In the genomic region with DNA sequence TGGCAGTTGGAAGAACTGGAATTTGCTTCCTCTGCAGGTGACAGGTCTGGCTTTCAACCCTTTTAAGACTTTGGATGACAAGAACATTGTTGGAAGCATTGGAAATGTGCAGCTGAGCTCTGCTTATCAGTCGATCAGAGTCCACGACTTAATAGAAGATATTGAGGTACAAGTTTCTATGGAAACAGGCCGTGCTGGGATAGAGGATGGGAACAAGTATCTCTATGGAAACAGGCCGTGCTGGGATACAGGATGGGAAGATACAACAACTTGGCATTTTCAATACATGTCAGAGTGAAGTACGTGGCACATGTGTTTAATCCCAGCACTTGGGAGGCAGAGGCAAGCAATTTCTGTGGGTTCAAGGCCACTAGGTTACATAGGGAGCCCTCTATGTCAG, we compare ENCODE assay signal across 27 mouse cellular contexts. TPM values are rescaled to one million over a fixed set of nuclear protein-coding genes. Genes with fewer than 3 reads are reported as not detected.
DNase-seq lines count a peak whose midpoint lies in the region; ATAC-seq and TF ChIP-seq lines count a peak whose summit lies in the region.
"Had no signal": no experiment of that assay in that cellular context is flagged by ENCODE, and none has a peak within 500 bp of the region (broad histone marks: within the 10 kb centered on the region; RNA-seq: fewer than 3 reads in every experiment).

No protein-coding gene starts in this region.

- ATAC-seq in hindbrain, postnatal 0 days: no peak
- ATAC-seq in midbrain, postnatal 0 days (ENCODE audit: low FRiP score): no peak
- no peak for ATAC-seq in midbrain, embryonic 11.5 days (ENCODE audit: low FRiP score)
- ATAC-seq: CD4-positive, CD25-positive, alpha-beta regulatory T cell, adult 4 months; forebrain, embryonic 13.5 days; hindbrain, embryonic 16.5 days had no signal

- no peaks in the 10 kb centered on the region for H3K36me3 ChIP-seq in hindbrain, postnatal 0 days (ENCODE audit: insufficient read depth, low read length)
- H3K36me3 ChIP-seq in hindbrain, embryonic 10.5 days: no peaks in the 10 kb centered on the region
- no peaks in the 10 kb centered on the region for H3K36me3 ChIP-seq in midbrain, postnatal 0 days (ENCODE audit: insufficient read depth, low read length)
- H3K36me3 ChIP-seq in midbrain, embryonic 11.5 days (ENCODE audit: control insufficient read depth, insufficient read depth, low read length): no peaks in the 10 kb centered on the region
- H3K36me3 ChIP-seq: forebrain, embryonic 10.5 days; hindbrain, embryonic 13.5 days had no signal

- no peaks in the 10 kb centered on the region for H3K9me3 ChIP-seq in hindbrain, postnatal 0 days (ENCODE audit: low read length)
- no peaks in the 10 kb centered on the region for H3K9me3 ChIP-seq in hindbrain, embryonic 10.5 days
- H3K9me3 ChIP-seq in midbrain, postnatal 0 days (ENCODE audit: low read length): no peaks in the 10 kb centered on the region
- no peaks in the 10 kb centered on the region for H3K9me3 ChIP-seq in midbrain, embryonic 11.5 days (ENCODE audit: control insufficient read depth, low read length)
- H3K9me3 ChIP-seq: forebrain, embryonic 10.5 days; forebrain, embryonic 13.5 days; hindbrain, embryonic 13.5 days had no signal

- TF ChIP-seq CTCF in hindbrain, postnatal 0 days (IDR thresholded peaks at IDR 0.05; ENCODE audit: low read depth): no peak
- TF ChIP-seq CTCF in midbrain, postnatal 0 days (IDR thresholded peaks at IDR 0.05): no peak

- no peak overlapping the region for H3K27ac ChIP-seq in hindbrain, postnatal 0 days
- H3K27ac ChIP-seq in hindbrain, embryonic 10.5 days: no peak overlapping the region
- no peak overlapping the region for H3K27ac ChIP-seq in midbrain, postnatal 0 days (ENCODE audit: low read depth, low read length)
- no peak overlapping the region for H3K27ac ChIP-seq in midbrain, embryonic 11.5 days (ENCODE audit: low read depth, low read length)
- H3K27ac ChIP-seq: forebrain, embryonic 10.5 days; forebrain, embryonic 13.5 days; gastrocnemius, adult 2 months; hindbrain, embryonic 13.5 days had no signal

- no peak overlapping the region for H3K9ac ChIP-seq in hindbrain, postnatal 0 days (replicated peaks; ENCODE audit: low read length)
- no peak overlapping the region for H3K9ac ChIP-seq in midbrain, postnatal 0 days (replicated peaks; ENCODE audit: low read length, poor library complexity, severe bottlenecking)
- no peak overlapping the region for H3K9ac ChIP-seq in midbrain, embryonic 11.5 days (ENCODE audit: low read length)
- H3K9ac ChIP-seq: forebrain, embryonic 13.5 days; hindbrain, embryonic 13.5 days had no signal

- H3K4me2 ChIP-seq in hindbrain, postnatal 0 days (ENCODE audit: low read depth, low read length): no peak overlapping the region
- no peak overlapping the region for H3K4me2 ChIP-seq in midbrain, postnatal 0 days (ENCODE audit: low read depth, low read length, poor library complexity, severe bottlenecking)
- H3K4me2 ChIP-seq in midbrain, embryonic 11.5 days: no peak overlapping the region
- H3K4me2 ChIP-seq: forebrain, embryonic 13.5 days; heart, embryonic 11.5 days; hindbrain, embryonic 13.5 days had no signal

- no peaks in the 10 kb centered on the region for H3K4me1 ChIP-seq in hindbrain, postnatal 0 days (ENCODE audit: insufficient read depth, low read length)
- H3K4me1 ChIP-seq in hindbrain, embryonic 10.5 days (replicated peaks): no peaks in the 10 kb centered on the region
- no peaks in the 10 kb centered on the region for H3K4me1 ChIP-seq in midbrain, postnatal 0 days (ENCODE audit: insufficient read depth, low read length)
- no peaks in the 10 kb centered on the region for H3K4me1 ChIP-seq in midbrain, embryonic 11.5 days (ENCODE audit: control insufficient read depth, insufficient read depth, low read length)
- H3K4me1 ChIP-seq: forebrain, embryonic 10.5 days; forebrain, embryonic 13.5 days; hindbrain, embryonic 13.5 days had no signal

- H3K4me3 ChIP-seq in hindbrain, postnatal 0 days (ENCODE audit: low read length): no peak overlapping the region
- H3K4me3 ChIP-seq in hindbrain, embryonic 10.5 days: no peak overlapping the region
- no peak overlapping the region for H3K4me3 ChIP-seq in midbrain, postnatal 0 days (ENCODE audit: low read depth, low read length)
- H3K4me3 ChIP-seq in midbrain, embryonic 11.5 days (ENCODE audit: low read depth, low read length): no peak overlapping the region
- H3K4me3 ChIP-seq: forebrain, embryonic 10.5 days; forebrain, embryonic 13.5 days; gastrocnemius, adult 2 months; hindbrain, embryonic 13.5 days had no signal

- no peaks in the 10 kb centered on the region for H3K27me3 ChIP-seq in hindbrain, postnatal 0 days (ENCODE audit: insufficient read depth, low read length)
- no peaks in the 10 kb centered on the region for H3K27me3 ChIP-seq in hindbrain, embryonic 10.5 days (ENCODE audit: insufficient read depth, poor library complexity, severe bottlenecking)
- no peaks in the 10 kb centered on the region for H3K27me3 ChIP-seq in midbrain, postnatal 0 days (ENCODE audit: insufficient read depth, low read length)
- H3K27me3 ChIP-seq in midbrain, embryonic 11.5 days (ENCODE audit: control insufficient read depth, insufficient read depth, low read length): no peaks in the 10 kb centered on the region
- H3K27me3 ChIP-seq: forebrain, embryonic 13.5 days; hindbrain, embryonic 13.5 days had no signal

- WGBS in hindbrain, postnatal 0 days: 54% methylated on average over 5 of the region's 5 CpGs
- 80% methylated on average over 5 of the region's 5 CpGs for WGBS in hindbrain, embryonic 10.5 days
- 54% methylated on average over 5 of the region's 5 CpGs for WGBS in midbrain, postnatal 0 days
- 79% methylated on average over 5 of the region's 5 CpGs for WGBS in midbrain, embryonic 11.5 days

- peak; percentile 4 for DNase-seq in hindbrain, postnatal 0 days (ENCODE audit: low spot score)
- no peak for DNase-seq in hindbrain, embryonic 10.5 days (ENCODE audit: low spot score)
- peak; percentile 60 for DNase-seq in layer of hippocampus, adult 9-11 months
- DNase-seq in layer of hippocampus, adult 9-10 months (ENCODE audit: low spot score): no peak
- DNase-seq in midbrain, postnatal 0 days (ENCODE audit: low spot score): peak; percentile 25
- no peak for DNase-seq in midbrain, embryonic 11.5 days (ENCODE audit: low spot score, missing footprints)
- DNase-seq in telencephalon, adult 2 months (ENCODE audit: low read depth, low spot score): peak; percentile 29
- no peak for DNase-seq in right cerebral cortex, adult 18-20 months
- DNase-seq: adrenal gland, adult 2 months; adrenal gland, postnatal 14 days; cerebellum, adult 18-20 months; cerebellum, adult 9-10 months; cerebellum, postnatal 14 days; gastrocnemius, adult 2 months; gastrocnemius, postnatal 14 days; heart, adult 11 months had no signal

RNA-seq across cellular contexts. Expression of a gene that starts 18.2 kb away (rescaled TPM):
- 0.16 TPM in 1 of 2 replicates, not detected in the other for total RNA-seq in hindbrain, postnatal 0 days (2014; rRNA removed)
- 0.05 and 0.28 TPM in 2 replicates for polyA plus RNA-seq in hindbrain, postnatal 0 days (2015; fragmentation: Nextera tagmentation; extraction: Ambion mirVana)
- polyA plus RNA-seq in hindbrain, embryonic 10.5 days (2016; fragmentation: Nextera tagmentation; extraction: Ambion mirVana): 0.21 and 0.24 TPM in 2 replicates
- total RNA-seq in midbrain, postnatal 0 days (2014; rRNA removed): 0.22 and 0.33 TPM in 2 replicates
- 0.07 and 0.16 TPM in 2 replicates for polyA plus RNA-seq in midbrain, postnatal 0 days (2015; fragmentation: Nextera tagmentation; extraction: Ambion mirVana)
- 0.20 and 0.36 TPM in 2 replicates for polyA plus RNA-seq in midbrain, embryonic 11.5 days (2014; fragmentation: Nextera tagmentation; extraction: Ambion mirVana)
- total RNA-seq: gastrocnemius, postnatal 4 days; heart, postnatal 25 days had no signal
- polyA plus RNA-seq: C2C12; embryonic facial prominence, embryonic 14.5 days; heart, embryonic 14.5 days had no signal

RNA-seq across cellular contexts. Expression of a gene that starts 24.0 kb away (rescaled TPM):
- total RNA-seq in hindbrain, postnatal 0 days (2014; rRNA removed): 25.9 and 48.2 TPM in 2 replicates
- 22.3 and 26.8 TPM in 2 replicates for polyA plus RNA-seq in hindbrain, postnatal 0 days (2015; fragmentation: Nextera tagmentation; extraction: Ambion mirVana)
- polyA plus RNA-seq in hindbrain, embryonic 10.5 days (2016; fragmentation: Nextera tagmentation; extraction: Ambion mirVana): 47.6 and 50.6 TPM in 2 replicates
- 15.0 and 23.9 TPM in 2 replicates for total RNA-seq in midbrain, postnatal 0 days (2014; rRNA removed)
- 23.7 and 24.7 TPM in 2 replicates for polyA plus RNA-seq in midbrain, postnatal 0 days (2015; fragmentation: Nextera tagmentation; extraction: Ambion mirVana)
- 38.5 and 44.9 TPM in 2 replicates for polyA plus RNA-seq in midbrain, embryonic 11.5 days (2014; fragmentation: Nextera tagmentation; extraction: Ambion mirVana)

RNA-seq across cellular contexts. Expression of a gene that starts 53.5 kb away (rescaled TPM):
- total RNA-seq in hindbrain, postnatal 0 days (2014; rRNA removed): 4.1 TPM in 1 of 2 replicates, not detected in the other
- 0.26 and 0.41 TPM in 2 replicates for polyA plus RNA-seq in hindbrain, postnatal 0 days (2015; fragmentation: Nextera tagmentation; extraction: Ambion mirVana)
- polyA plus RNA-seq in hindbrain, embryonic 10.5 days (2016; fragmentation: Nextera tagmentation; extraction: Ambion mirVana): 0.93 and 1.2 TPM in 2 replicates
- total RNA-seq in midbrain, postnatal 0 days (2014; rRNA removed): 1.6 TPM in 1 of 2 replicates, not detected in the other
- 0.12 and 0.26 TPM in 2 replicates for polyA plus RNA-seq in midbrain, postnatal 0 days (2015; fragmentation: Nextera tagmentation; extraction: Ambion mirVana)
- 0.33 and 0.34 TPM in 2 replicates for polyA plus RNA-seq in midbrain, embryonic 11.5 days (2014; fragmentation: Nextera tagmentation; extraction: Ambion mirVana)
- polyA plus RNA-seq: C2C12; CD4-positive, CD25-positive, alpha-beta regulatory T cell, adult 4 months; forebrain, embryonic 13.5 days had no signal

Comparison
In these comparisons a context has a peak if more than half of its experiments do, and no peak if none do; other contexts are left out.
1. DNase-seq: peak in hindbrain, postnatal 0 days (single experiment), layer of hippocampus, adult 9-11 months (single experiment), midbrain, postnatal 0 days (single experiment) and telencephalon, adult 2 months (single experiment); none in hindbrain, embryonic 10.5 days (single experiment), layer of hippocampus, adult 9-10 months (single experiment), midbrain, embryonic 11.5 days (single experiment) and right cerebral cortex, adult 18-20 months (single experiment).